Mouse (Mus musculus) midbrain, postnatal 0 days (tissue): ENCODE measurements around the gene Mrtfa. TPM values are rescaled to one million over a fixed set of nuclear protein-coding genes. Genes with fewer than 3 reads are reported as not detected.

ENCODE experiments used
- ATAC-seq: fragments of 200-750 bp; cut with Nextera tagmentation; 2 replicates; pipeline ENCODE4 v1.8.0; 2017; ENCODE audit warnings: moderate number of reproducible peaks, mild to moderate bottlenecking, moderate TSS enrichment, moderate library complexity; ENCODE audit not compliant: low FRiP score
- DNase-seq: peaks from one replicate; pipeline ENCODE4 v3.0.0-alpha.2; 2015; ENCODE audit warnings: low spot score
- H3K27ac ChIP-seq: fragments of 300-500 bp; sonication (generic); 2 replicates; pipeline ENCODE4 v1.5.1; 2014; ENCODE audit warnings: low read depth, mild to moderate bottlenecking, low read length, mixed read lengths
- H3K27me3 ChIP-seq: fragments of 300-500 bp; sonication (generic); 2 replicates; pipeline ENCODE4 v1.6.1; 2014; ENCODE audit warnings: low read length, control low read depth, mixed read lengths; ENCODE audit not compliant: insufficient read depth
- H3K36me3 ChIP-seq: fragments of 300-500 bp; sonication (generic); 2 replicates; pipeline ENCODE4 v1.6.1; 2014; ENCODE audit warnings: low read length, control low read depth, mixed read lengths; ENCODE audit not compliant: insufficient read depth
- H3K4me1 ChIP-seq: fragments of 300-500 bp; sonication (generic); 2 replicates; pipeline ENCODE4 v1.6.1; 2014; ENCODE audit warnings: mild to moderate bottlenecking, control low read depth, antibody characterized with exemption, low read length, mixed read lengths; ENCODE audit not compliant: insufficient read depth
- H3K4me2 ChIP-seq: fragments of 300-500 bp; sonication (generic); 2 replicates; pipeline ENCODE4 v1.6.1; 2014; ENCODE audit warnings: low read depth, mild to moderate bottlenecking, low read length, mixed read lengths; ENCODE audit not compliant: poor library complexity, severe bottlenecking
- H3K4me3 ChIP-seq: fragments of 300-500 bp; sonication (generic); 2 replicates; pipeline ENCODE4 v1.5.1; 2014; ENCODE audit warnings: low read depth, mild to moderate bottlenecking, low read length, moderate library complexity
- H3K9ac ChIP-seq: fragments of 300-500 bp; sonication (generic); replicated peaks from 2 replicates; pipeline ENCODE4 v1.6.1; 2014; ENCODE audit warnings: mild to moderate bottlenecking, low read length, moderate library complexity, mixed read lengths; ENCODE audit not compliant: poor library complexity, severe bottlenecking
- H3K9me3 ChIP-seq: fragments of 300-500 bp; sonication (generic); 2 replicates; pipeline ENCODE4 v1.6.1; 2016; ENCODE audit warnings: low read length, control low read depth
- CTCF ChIP-seq: IDR thresholded peaks from 2 replicates; pipeline ENCODE4 v1.5.1; 2016; ENCODE audit warnings: antibody characterized with exemption, mild to moderate bottlenecking
- WGBS: fragments of 180-500 bp; shearing (Covaris S2); extraction: QIAGEN DNeasy Blood & Tissue Kit; methylation state at CpG from one replicate; pipeline ENCODE4 v1.1.7; 2014; 5-methylcytosine and 5-hydroxymethylcytosine counted together
- polyA plus RNA-seq: library from polyadenylated mRNA; unstranded; fragments of >200 nt; fragmentation: Nextera tagmentation; extraction: Ambion mirVana; gene quantifications from 2 replicates; pipeline ENCODE4 v1.2.1, GENCODE M21; 2015
- total RNA-seq: library from RNA; depleted of rRNA; stranded (reverse); fragments of >200 nt; gene quantifications from 2 replicates; pipeline ENCODE4 v1.2.3, GENCODE M21; 2014

The Mrtfa gene
- total and polyA plus RNA-seq, 2 experiments from 2014 or later = 22.6 to 44.1 TPM

DNA sequence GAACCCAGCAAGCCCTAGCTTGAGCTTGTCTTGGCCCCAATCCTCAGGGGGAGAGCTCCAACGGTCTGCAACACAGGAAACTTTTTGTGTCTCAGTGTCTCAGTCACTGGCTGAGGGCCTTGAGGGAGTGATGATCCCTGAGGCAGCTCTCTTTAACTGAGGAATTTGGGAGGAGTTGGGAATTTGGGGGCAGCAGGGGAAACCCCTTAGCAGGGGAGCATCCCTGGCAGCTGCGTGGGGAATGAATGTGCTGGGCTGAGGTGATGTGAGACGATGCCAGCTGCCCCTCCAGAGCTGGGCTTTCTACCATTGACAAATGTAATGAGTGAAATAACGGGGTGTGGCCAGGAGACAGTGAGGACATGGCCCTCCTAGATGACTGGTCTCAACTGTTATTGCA lies 4.9 kb upstream of the Mrtfa start:
- 59% methylated on average over 4 of the region's 4 CpGs for WGBS
- no peak for DNase-seq
- no peak overlapping the region for H3K4me3 ChIP-seq
- ATAC-seq = no peak
- no peak overlapping the region for H3K9ac ChIP-seq
- H3K4me2 ChIP-seq = no peak overlapping the region
- H3K9me3 ChIP-seq = no peaks in the 10 kb centered on the region
- no peaks in the 10 kb centered on the region for H3K4me1 ChIP-seq
- TF ChIP-seq CTCF = no peak
- no peaks in the 10 kb centered on the region for H3K36me3 ChIP-seq
- H3K27me3 ChIP-seq = no peaks in the 10 kb centered on the region
- no peak overlapping the region for H3K27ac ChIP-seq

GRCm38 (mm10) chr15:81194791-81195190 lies 4.2 kb upstream of the Mrtfa start:
- no peak for ATAC-seq
- Histone ChIP-seq H3K9ac (no peak overlapping the region), H3K27ac (no peak overlapping the region), H3K27me3 (no peaks in the 10 kb centered on the region), H3K36me3 (no peaks in the 10 kb centered on the region), H3K4me1 (no peaks in the 10 kb centered on the region), H3K4me2 (no peak overlapping the region), H3K4me3 (no peak overlapping the region), H3K9me3 (no peaks in the 10 kb centered on the region)
- no peak for TF ChIP-seq CTCF
- no peak for DNase-seq
- WGBS = 88% methylated on average over 6 of the region's 6 CpGs

DNA sequence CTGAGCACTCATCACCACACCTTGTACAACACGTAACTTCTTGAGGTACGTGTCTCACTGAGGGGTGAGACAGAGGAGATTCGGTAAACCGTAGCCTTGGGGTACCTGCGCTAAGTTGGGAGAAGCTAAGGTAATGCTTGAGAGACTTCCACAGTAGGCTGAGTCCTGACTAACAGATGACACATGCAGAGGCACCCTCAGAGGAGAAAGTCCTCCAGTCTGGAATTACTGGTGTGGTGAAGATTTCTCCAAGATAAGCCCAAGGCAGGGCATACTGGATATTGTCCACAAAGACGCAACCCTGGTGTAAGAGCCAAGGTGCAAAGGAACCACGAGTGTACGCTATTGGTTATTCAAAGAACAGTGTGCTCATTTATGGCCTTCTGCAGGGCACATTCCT lies 2.3 kb upstream of the Mrtfa start:
- Histone ChIP-seq H3K27ac (no peak overlapping the region), H3K4me2 (no peak overlapping the region), H3K36me3 (no peaks in the 10 kb centered on the region), H3K4me1 (no peaks in the 10 kb centered on the region), H3K4me3 (no peak overlapping the region), H3K9me3 (no peaks in the 10 kb centered on the region), H3K27me3 (no peaks in the 10 kb centered on the region), H3K9ac (no peak overlapping the region)
- 94% methylated on average over 8 of the region's 8 CpGs for WGBS
- ATAC-seq (no peak), DNase-seq (no peak)
- no peak for TF ChIP-seq CTCF

GRCm38 (mm10) chr15:81192316-81192715 lies 1.8 kb upstream of the Mrtfa start:
- WGBS = 77% methylated on average over 5 of the region's 5 CpGs
- Histone ChIP-seq H3K4me1 (no peaks in the 10 kb centered on the region), H3K4me2 (no peak overlapping the region), H3K36me3 (no peaks in the 10 kb centered on the region), H3K27ac (no peak overlapping the region), H3K4me3 (no peak overlapping the region), H3K9me3 (no peaks in the 10 kb centered on the region), H3K9ac (no peak overlapping the region), H3K27me3 (no peaks in the 10 kb centered on the region)
- no peak for DNase-seq
- ATAC-seq = no peak
- no peak for TF ChIP-seq CTCF

DNA sequence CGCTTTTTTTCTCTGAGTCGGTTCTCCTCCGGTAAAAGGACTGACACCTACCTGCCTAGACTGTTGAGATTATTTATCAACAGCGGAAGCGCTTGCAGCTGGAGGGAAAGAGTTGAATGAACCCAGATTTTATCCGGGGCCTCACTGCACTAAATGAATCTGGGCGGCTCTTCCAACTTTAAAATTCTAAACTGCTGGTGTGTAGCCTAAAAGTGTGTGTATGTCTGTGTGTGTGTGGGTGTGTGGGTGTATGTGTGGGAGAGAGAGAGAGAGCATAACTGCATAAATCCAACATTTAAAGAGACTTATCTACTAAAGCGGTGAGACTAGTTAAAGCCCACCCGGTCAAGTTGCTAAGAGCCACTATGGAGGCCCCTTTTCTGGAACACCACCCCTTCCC lies 746 bp upstream of the Mrtfa start:
- DNase-seq = no peak
- no peaks in the 10 kb centered on the region for H3K9me3 ChIP-seq
- no peak for ATAC-seq
- no peaks in the 10 kb centered on the region for H3K4me1 ChIP-seq
- peak overlapping the region; percentile 65 for H3K9ac ChIP-seq
- no peaks in the 10 kb centered on the region for H3K36me3 ChIP-seq
- H3K4me2 ChIP-seq = peak overlapping the region; percentile 55
- no peak for TF ChIP-seq CTCF
- H3K4me3 ChIP-seq = peak overlapping the region; percentile 99
- 28% methylated on average over 9 of the region's 9 CpGs for WGBS
- no peaks in the 10 kb centered on the region for H3K27me3 ChIP-seq
- 0 out of 2 replicates have a peak overlapping the region, but pooled peaks have one; percentile 28 for H3K27ac ChIP-seq

DNA sequence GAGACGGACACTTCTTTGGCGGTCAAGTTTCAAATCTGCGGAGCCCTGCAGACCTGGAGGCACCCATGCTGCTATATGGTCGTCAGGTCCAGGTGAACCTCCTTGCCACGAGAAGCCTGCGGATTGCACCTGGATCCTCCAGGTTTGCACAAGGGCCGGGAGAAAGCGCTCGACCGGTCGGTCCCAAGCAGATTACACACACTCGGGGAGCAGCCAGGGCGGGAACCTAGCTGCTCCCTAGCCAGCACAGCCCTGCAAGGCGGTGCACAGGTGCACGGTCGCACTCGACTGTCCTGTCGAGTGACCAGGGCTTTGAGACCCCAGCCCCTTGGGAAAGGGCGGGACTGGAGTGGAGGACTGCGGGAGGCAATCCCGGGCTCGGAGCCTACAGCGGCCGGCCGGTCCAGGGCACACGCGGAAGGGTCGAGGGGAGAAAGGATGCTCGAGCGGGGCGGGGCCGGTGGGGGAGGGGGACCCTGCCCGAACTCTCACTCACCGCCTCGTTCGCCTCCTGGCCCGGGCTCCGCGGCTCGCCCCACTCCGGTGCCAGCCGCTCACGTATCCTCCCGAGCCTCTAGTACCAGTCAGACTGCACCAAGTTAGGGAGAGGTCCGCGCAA lies 437 bp downstream of the Mrtfa start:
- H3K36me3 ChIP-seq = no peaks in the 10 kb centered on the region
- peak overlapping the region; percentile 80 for H3K27ac ChIP-seq
- peak overlapping the region; percentile 74 for H3K4me2 ChIP-seq
- H3K4me1 ChIP-seq = no peaks in the 10 kb centered on the region
- DNase-seq (peak; percentile 42), ATAC-seq (no peak; the same call in 1 of the 2 replicates)
- H3K9ac ChIP-seq = peak overlapping the region; percentile 90
- WGBS = under 1% methylated on average over 45 of the region's 46 CpGs
- peak overlapping the region; percentile 99 for H3K4me3 ChIP-seq
- no peak for TF ChIP-seq CTCF
- H3K27me3 ChIP-seq = no peaks in the 10 kb centered on the region
- H3K9me3 ChIP-seq = no peaks in the 10 kb centered on the region
